Mouse (Mus musculus) embryonic facial prominence, embryonic 11.5 days (tissue): ENCODE measurements around the gene Fam104a. TPM values are rescaled to one million over a fixed set of nuclear protein-coding genes. Genes with fewer than 3 reads are reported as not detected.

ENCODE experiments used
- ATAC-seq: fragments of 200-750 bp; cut with Nextera tagmentation; replicated peaks from 2 replicates; pipeline ENCODE4 v1.8.0; 2017; ENCODE audit warnings: low read depth; ENCODE audit not compliant: insufficient number of reproducible peaks, low FRiP score, low TSS enrichment
- DNase-seq: peaks from one replicate; pipeline ENCODE4 v3.0.0-alpha.2; 2015; ENCODE audit warnings: low spot score
- H3K27ac ChIP-seq: fragments of 300-500 bp; sonication (generic); replicated peaks from 2 replicates; pipeline ENCODE4 v1.5.1; 2014; ENCODE audit warnings: mild to moderate bottlenecking, low read depth, low read length, control low read depth
- H3K27me3 ChIP-seq: fragments of 300-500 bp; sonication (generic); 2 replicates; pipeline ENCODE4 v1.6.1; 2014; ENCODE audit warnings: mild to moderate bottlenecking, low read length, moderate library complexity, mixed read lengths; ENCODE audit not compliant: control insufficient read depth, insufficient read depth
- H3K36me3 ChIP-seq: fragments of 300-500 bp; sonication (generic); replicated peaks from 2 replicates; pipeline ENCODE4 v1.6.1; 2014; ENCODE audit warnings: low read depth, mild to moderate bottlenecking, low read length, moderate library complexity, mixed read lengths; ENCODE audit not compliant: control insufficient read depth, insufficient read depth
- H3K4me1 ChIP-seq: fragments of 300-500 bp; sonication (generic); 2 replicates; pipeline ENCODE4 v1.6.1; 2014; ENCODE audit warnings: low read length, mixed read lengths; ENCODE audit not compliant: control insufficient read depth, insufficient read depth
- H3K4me2 ChIP-seq: fragments of 300-500 bp; sonication (generic); 2 replicates; pipeline ENCODE4 v1.6.1; 2014; ENCODE audit warnings: low read depth, mild to moderate bottlenecking, control low read depth, low read length, moderate library complexity
- H3K4me3 ChIP-seq: fragments of 300-500 bp; sonication (generic); 2 replicates; pipeline ENCODE4 v1.5.1; 2014; ENCODE audit warnings: low read depth, low read length, control low read depth
- H3K9ac ChIP-seq: fragments of 300-500 bp; sonication (generic); replicated peaks from 2 replicates; pipeline ENCODE4 v1.6.1; 2014; ENCODE audit warnings: mild to moderate bottlenecking, control low read depth, low read length
- H3K9me3 ChIP-seq: fragments of 300-500 bp; sonication (generic); replicated peaks from 2 replicates; pipeline ENCODE4 v1.6.1; 2016; ENCODE audit warnings: mild to moderate bottlenecking, low read length, inconsistent platforms, mixed read lengths; ENCODE audit not compliant: control insufficient read depth
- WGBS: fragments of 180-500 bp; shearing (Covaris S2); extraction: QIAGEN DNeasy Blood & Tissue Kit; methylation state at CpG from one replicate; pipeline ENCODE4 v1.1.7; 2014; 5-methylcytosine and 5-hydroxymethylcytosine counted together
- polyA plus RNA-seq: library from polyadenylated mRNA; unstranded; fragments of >200 nt; fragmentation: Nextera tagmentation; extraction: Ambion mirVana; gene quantifications from 2 replicates; pipeline ENCODE4 v1.2.1, GENCODE M21; 2014

Fam104a gene
- polyA plus RNA-seq, 1 experiment from 2014 or later = 52.0 TPM

DNA sequence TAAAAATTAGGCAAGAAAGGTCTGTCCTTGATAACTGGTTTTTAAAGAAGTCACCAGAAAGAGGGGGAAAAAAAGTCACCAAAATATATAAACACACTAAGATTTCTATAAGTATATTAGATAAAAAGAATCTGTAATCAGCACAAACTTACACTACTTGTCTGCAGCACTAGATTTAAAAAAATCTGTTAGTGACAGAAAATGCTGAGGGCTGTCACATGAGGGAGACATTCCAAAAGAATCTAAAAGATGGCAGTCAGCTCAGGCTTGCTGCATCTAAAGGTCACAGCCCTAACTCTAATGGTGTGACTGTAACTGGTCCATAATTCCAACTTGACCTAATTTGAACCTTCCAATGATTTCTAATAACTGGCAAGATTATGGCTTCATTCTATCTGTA lies 2.0 kb downstream of the Fam104a start:
- H3K9ac ChIP-seq = no peak overlapping the region
- H3K4me1 ChIP-seq = peaks cover 3% of the 10 kb centered on the region
- H3K27ac ChIP-seq = no peak overlapping the region

DNA sequence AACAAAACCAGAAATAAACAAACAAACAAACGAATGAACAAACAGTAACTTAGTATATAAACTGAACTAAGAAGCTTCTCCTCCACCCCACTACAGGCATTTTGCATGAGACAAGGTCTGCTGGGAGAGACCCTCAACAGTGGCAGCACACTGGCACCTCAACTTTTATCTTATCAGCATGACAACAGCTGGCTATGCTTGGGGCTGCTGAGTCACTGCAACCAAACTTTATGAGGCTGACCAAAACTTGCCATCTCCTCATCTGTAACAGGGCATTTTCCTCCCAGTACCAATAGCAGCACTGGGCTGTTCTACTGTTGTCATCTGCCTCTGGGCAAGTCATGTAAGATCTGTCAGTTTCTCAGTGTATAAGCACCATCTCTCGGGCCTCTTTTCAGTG lies 3.0 kb downstream of the Fam104a start:
- DNase-seq (no peak), ATAC-seq (no peak)
- Histone ChIP-seq H3K4me1 (peaks cover 3% of the 10 kb centered on the region), H3K27me3 (no peaks in the 10 kb centered on the region), H3K4me3 (no peak overlapping the region), H3K9ac (no peak overlapping the region), H3K4me2 (no peak overlapping the region), H3K9me3 (no peaks in the 10 kb centered on the region), H3K27ac (no peak overlapping the region), H3K36me3 (no peaks in the 10 kb centered on the region; the same call in 1 of the 2 replicates)
- 85% methylated on average over 2 of the region's 2 CpGs for WGBS

More for the DNA sequence above, 2.0 kb downstream of the Fam104a start:
- no peaks in the 10 kb centered on the region for H3K9me3 ChIP-seq
- no peaks in the 10 kb centered on the region for H3K27me3 ChIP-seq
- H3K4me2 ChIP-seq = no peak overlapping the region; the same call in 1 of the 2 replicates
- no peak overlapping the region; the same call in 1 of the 2 replicates for H3K4me3 ChIP-seq
- H3K36me3 ChIP-seq = no peaks in the 10 kb centered on the region
- ATAC-seq (no peak), DNase-seq (no peak)

DNA sequence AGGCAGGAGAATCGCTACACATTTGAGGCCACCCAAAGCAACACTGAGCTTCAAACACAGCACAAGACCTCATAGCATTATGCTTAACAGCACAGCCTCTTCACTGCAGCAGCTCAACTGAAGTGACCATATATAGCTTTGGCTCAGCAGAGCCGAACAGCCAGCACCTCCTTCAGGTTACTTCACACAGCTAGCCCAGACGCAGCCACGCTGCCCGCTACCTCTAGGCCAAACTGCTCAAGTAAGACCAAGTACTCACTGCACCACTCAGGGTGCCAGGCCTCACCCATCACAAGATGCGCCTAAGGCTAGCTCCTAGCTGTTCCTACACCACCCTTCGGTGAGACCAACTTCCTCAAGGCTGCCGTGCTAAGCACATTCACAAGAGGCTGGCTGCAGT lies 5.6 kb downstream of the Fam104a start:
- whole genome bisulfite sequencing = 88% methylated on average over 8 of the region's 8 CpGs
- Histone ChIP-seq H3K4me3 (no peak overlapping the region), H3K27ac (no peak overlapping the region), H3K9me3 (no peaks in the 10 kb centered on the region), H3K9ac (no peak overlapping the region), H3K36me3 (no peaks in the 10 kb centered on the region; the same call in none of the 2 replicates), H3K27me3 (no peaks in the 10 kb centered on the region), H3K4me2 (no peak overlapping the region), H3K4me1 (peaks cover 3% of the 10 kb centered on the region)
- no peak for DNase-seq
- no peak for ATAC-seq

DNA sequence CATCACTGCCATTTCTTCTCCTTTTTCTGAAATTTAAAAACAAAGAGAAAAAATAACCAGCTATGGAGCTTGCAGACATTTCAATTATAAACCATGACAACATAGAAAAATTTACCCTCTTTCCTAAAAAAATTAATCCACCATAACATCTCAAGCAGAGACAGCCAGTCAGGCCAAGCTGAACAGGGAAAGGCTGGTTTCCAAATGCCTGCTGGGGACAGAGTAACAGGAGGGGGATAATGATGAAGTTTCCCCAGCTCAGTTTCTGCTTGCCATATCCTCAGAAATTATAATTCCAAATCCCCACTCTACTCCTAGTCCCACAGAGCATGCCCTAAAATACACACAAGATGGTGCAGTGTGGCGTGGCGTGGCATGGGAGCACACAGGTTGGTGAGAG lies 6.6 kb downstream of the Fam104a start:
- H3K9ac ChIP-seq = no peak overlapping the region
- H3K4me2 ChIP-seq = no peak overlapping the region
- no peak overlapping the region for H3K4me3 ChIP-seq
- H3K9me3 ChIP-seq = no peaks in the 10 kb centered on the region
- no peaks in the 10 kb centered on the region; the same call in none of the 2 replicates for H3K36me3 ChIP-seq
- WGBS = 96% methylated on average over 2 of the region's 2 CpGs
- H3K27ac ChIP-seq = no peak overlapping the region
- no peaks in the 10 kb centered on the region for H3K27me3 ChIP-seq
- no peak for ATAC-seq
- no peak for DNase-seq
- H3K4me1 ChIP-seq = peaks cover under 1% of the 10 kb centered on the region

DNA sequence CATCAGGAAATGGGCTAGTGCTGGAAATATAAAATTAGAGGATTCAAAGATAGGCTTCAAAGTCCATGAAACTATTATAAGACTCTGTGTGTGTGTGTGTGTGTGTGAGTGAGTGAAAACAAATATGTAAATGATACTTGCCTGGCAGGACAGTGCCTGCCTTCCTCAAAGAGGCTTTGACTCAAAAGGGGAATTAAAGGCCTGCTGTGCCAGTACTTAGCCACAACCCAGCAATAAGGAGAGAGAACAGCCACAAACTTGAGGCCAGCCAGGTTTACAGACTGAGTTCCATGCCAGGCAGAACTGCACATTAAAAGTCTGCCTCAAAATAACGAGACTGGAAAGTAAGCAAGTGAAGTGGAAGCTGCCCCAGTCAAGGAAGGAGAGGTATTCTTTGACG lies 7.1 kb downstream of the Fam104a start:
- no peaks in the 10 kb centered on the region for H3K27me3 ChIP-seq
- no peaks in the 10 kb centered on the region for H3K9me3 ChIP-seq
- no peaks in the 10 kb centered on the region; the same call in none of the 2 replicates for H3K36me3 ChIP-seq
- WGBS = 86% methylated on average over 2 of the region's 2 CpGs
- ATAC-seq (no peak), DNase-seq (no peak)
- no peak overlapping the region for H3K9ac ChIP-seq
- H3K4me2 ChIP-seq = no peak overlapping the region
- no peak overlapping the region for H3K4me3 ChIP-seq
- no peak overlapping the region for H3K27ac ChIP-seq
- H3K4me1 ChIP-seq = no peaks in the 10 kb centered on the region

DNA sequence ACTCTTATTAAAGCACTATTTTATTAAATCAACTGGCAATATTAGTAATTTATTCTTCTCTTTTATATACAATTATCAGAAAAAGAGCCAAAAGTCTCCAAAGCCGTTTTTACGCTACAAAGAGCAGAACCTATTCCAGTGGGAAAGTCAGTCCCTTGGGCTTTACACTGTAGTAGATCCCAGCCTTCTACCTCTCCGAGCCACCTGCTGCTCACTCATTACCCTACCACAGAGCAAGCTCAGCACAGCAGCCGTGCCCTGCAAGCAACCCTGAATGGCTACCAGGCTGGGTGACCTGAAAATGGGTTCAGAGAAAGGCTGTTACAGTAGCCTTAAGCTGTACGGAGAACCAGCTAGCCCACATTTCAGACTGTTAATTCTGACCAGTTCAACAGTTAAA lies 9.4 kb downstream of the Fam104a start:
- 84% methylated on average over 5 of the region's 5 CpGs for WGBS

DNA sequence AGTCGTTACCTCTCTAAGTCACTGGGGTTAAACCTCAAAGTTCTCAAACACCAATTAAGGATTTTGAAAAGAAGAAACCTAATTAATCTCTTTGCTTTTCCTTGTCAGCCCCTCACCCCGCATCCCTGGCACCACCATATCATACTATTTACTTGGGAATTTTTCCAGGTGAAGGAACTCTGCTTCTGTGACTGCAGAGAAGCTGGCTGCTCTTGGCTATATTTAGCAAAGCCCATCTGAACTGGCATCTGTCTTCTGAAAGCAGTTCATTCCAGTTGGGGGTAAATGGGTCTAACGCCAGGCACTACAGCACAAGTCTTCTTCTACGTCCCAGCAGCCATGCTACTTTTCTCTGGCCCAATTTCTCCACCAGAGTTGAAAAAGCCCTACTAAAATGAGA lies 10.3 kb downstream of the Fam104a start:
- no peak overlapping the region for H3K9ac ChIP-seq
- H3K4me1 ChIP-seq = no peaks in the 10 kb centered on the region
- DNase-seq (no peak), ATAC-seq (no peak)
- H3K27me3 ChIP-seq = no peaks in the 10 kb centered on the region
- H3K36me3 ChIP-seq = no peaks in the 10 kb centered on the region; the same call in none of the 2 replicates
- H3K4me3 ChIP-seq = no peak overlapping the region
- H3K9me3 ChIP-seq = no peaks in the 10 kb centered on the region
- no peak overlapping the region for H3K27ac ChIP-seq
- WGBS = 95% methylated on average over 4 of the region's 4 CpGs
- no peak overlapping the region for H3K4me2 ChIP-seq

More for the DNA sequence above, 9.4 kb downstream of the Fam104a start:
- H3K27me3 ChIP-seq = no peaks in the 10 kb centered on the region
- no peaks in the 10 kb centered on the region for H3K4me1 ChIP-seq
- no peaks in the 10 kb centered on the region for H3K9me3 ChIP-seq
- DNase-seq (no peak), ATAC-seq (no peak)
- H3K27ac ChIP-seq = no peak overlapping the region
- H3K36me3 ChIP-seq = no peaks in the 10 kb centered on the region; the same call in none of the 2 replicates
- H3K4me2 ChIP-seq = no peak overlapping the region
- H3K9ac ChIP-seq = no peak overlapping the region
- no peak overlapping the region for H3K4me3 ChIP-seq

DNA sequence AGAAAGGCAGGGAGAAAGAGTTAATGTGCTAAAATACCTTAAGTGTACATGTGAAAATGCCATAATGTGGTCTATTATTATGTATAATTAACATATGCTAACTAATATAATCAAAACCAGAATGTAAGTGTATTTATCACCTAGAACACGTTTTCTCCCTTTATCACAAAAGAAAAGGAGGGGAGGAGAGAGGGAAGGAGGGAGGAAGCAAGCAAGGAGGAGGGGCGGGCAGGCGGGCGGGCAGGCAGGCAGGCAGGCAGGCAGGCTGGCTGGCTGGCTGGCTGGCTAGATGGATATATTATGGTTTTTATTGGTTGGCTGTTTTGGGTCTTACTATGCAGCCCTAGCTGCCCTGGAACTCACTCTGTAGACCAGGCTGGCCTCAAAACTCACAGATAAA lies 14.2 kb downstream of the Fam104a start:
- H3K27ac ChIP-seq = no peak overlapping the region
- no peak overlapping the region for H3K4me3 ChIP-seq
- H3K4me1 ChIP-seq = no peaks in the 10 kb centered on the region
- ATAC-seq = no peak
- no peaks in the 10 kb centered on the region for H3K27me3 ChIP-seq
- H3K9ac ChIP-seq = no peak overlapping the region
- no peak overlapping the region for H3K4me2 ChIP-seq
- WGBS = 87% methylated on average over 4 of the region's 4 CpGs
- no peaks in the 10 kb centered on the region; the same call in 1 of the 2 replicates for H3K36me3 ChIP-seq
- DNase-seq = no peak
- H3K9me3 ChIP-seq = no peaks in the 10 kb centered on the region
